Mouse (Mus musculus): ENCODE results near the gene Nat10. TPM values are rescaled to one million over a fixed set of nuclear protein-coding genes. Genes with fewer than 3 reads are reported as not detected.
A peak's percentile ranks its signal among the peaks of the same experiment; 100 is the strongest.

The Nat10 gene
- polyA plus RNA-seq, 2 experiments from 2014 or later, result 26.3 to 28.3 TPM

DNA sequence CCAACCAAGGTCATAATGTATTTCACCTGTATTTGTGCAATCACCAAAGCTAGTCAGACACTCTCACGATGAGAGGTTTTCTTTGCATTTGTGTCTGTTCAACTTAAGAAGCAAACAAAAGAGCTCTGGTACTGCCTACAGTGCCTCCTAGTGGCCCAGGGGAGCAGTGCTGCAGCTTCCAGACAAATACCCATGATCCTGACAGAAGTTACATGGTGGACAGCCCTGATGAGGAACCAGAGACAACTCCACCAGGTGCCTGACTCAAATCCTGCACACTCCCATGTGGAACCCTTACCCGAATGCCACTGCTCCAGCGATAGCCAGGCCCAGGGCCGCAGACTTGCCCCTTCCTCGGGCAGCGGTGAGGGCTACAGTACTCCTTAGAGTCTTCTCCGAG lies 17.1 kb downstream of the Nat10 start:
- ATAC-seq, result peak; percentile 79

DNA sequence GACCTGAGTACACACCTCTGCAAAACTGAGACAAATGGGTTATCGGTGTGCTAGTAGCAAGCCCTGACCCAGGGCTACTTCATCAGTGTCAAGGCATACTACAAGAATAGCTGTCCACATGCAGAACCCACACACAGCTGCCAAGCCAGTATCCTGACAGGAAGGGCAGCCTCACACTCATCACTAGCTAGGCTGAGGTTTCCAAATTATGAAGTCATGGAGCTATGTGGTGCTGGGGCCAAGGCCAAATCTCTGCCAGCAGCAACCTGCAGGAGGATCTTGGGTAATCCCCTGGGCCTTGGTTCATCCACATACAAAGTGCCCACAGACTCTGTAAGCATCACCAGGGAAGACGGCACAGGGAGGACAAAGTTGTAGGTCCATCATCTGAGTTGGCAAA lies 17.5 kb downstream of the Nat10 start:
- no peak for ATAC-seq

DNA sequence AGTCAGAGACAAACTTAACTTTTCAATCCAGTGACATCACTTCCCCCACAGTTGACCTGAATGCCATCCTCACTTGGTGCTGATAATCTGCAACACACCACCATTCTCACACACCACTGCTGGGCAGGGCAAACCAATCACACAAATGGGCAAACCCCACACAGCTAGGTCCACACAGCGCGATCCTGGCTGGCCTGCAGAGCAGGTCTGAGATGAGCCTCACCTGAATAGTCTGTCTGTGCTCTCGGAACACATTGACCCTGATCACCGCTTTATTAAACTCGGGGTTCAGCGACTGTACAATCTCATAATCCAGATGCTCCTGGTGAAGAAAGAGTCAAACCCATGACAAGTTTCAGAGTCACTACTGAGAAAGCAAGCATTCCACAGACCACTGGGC lies 18.2 kb downstream of the Nat10 start:
- ATAC-seq, result no peak

DNA sequence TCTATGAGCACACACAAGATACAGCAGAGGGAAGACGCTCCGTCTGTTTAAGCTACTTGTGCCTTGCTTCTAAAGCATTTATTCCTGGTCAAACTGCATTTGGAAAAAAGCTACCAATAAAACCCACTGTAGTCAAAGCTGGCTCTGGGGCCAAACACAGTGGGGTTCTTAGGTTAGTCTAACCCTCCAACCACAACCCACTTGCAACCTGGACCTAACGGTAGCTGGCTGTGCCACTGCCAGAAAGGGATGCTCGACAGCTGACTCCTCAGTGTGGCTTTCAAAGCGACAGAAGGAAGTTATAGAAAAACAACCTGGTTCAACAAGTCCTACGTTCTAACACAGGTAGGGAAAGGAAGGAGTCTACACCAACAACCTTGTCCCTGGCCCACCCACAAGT lies 29.6 kb downstream of the Nat10 start:
- ATAC-seq, result no peak

DNA sequence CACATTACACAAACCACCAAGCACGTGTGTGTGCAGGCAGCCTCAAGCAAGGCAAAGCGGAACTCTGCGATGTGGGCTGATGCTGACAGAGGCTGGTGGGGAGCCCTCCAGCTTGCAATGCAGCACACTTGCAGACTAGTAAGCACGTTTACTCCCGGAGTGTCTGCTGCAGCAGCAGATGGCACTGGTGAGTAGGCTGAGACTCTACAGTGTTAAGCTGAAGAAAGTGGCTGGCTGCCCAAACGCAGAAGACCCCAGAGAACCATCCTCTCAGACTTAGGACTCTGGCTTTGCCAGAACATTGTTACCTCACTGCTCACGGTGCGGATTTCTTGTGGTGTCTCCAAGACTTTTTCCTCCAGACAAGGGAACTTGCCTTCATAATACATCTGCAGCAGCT lies 30.1 kb downstream of the Nat10 start:
- no peak for ATAC-seq

DNA sequence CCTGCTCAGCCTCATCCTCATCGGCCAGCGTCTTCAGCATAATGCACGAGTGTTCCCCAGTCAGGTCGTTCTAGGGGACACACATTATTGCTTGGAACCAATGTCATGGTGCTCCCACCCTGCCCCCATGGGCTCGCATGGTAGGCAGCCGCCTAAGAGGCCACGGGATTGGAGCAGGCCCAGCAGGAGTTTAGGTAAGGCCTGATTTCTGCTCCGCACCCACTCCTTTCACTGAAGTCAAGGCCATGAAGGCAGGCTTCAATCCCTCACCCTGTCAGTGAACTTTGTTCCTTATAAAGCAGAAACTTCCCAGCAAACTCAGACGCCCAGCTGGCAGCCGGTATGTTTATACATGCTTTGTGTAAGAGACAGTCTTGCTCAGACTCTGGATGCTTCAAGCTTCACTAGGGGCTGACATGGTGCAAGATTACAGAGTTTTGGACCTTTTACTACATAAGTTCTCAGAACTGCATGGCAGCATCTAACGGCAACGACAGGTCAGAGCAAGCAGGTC lies 33.0 kb downstream of the Nat10 start:
- ATAC-seq, result no peak

DNA sequence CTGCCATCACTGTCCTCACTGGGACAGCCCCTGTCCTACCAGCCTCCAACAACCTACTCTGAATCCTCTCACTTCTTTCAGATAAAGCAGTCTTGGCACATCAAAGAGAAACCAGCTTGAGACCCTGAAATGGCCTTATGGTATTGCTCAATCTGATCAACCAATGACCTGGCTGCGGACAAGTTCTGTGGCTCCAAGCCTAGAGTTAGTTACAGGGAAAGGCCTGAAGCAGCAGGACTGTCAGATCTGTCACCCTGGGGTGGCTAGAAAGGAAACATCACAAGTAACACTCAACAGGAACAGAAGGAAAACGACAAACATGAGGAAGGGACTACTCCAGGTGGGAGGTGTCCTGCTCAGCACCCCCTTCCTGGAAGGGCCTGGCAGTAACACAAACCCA lies 36.5 kb downstream of the Nat10 start:
- ATAC-seq, result no peak

DNA sequence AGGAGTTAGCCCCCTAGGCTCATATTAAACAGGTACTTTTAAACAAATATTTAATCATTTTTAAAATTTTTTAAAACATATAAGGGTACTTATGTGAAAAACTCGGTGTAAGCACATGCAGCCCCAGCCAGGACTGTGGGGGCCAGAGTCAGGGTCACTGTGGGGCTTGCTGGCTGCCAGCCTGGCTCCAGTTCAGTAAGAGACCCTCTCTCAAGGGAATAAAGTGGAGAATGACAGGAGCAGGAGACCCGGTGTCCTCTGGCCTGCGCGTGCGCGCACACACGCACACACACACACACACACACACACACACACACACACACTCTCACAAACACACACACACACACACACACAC lies 41.8 kb downstream of the Nat10 start:
- ATAC-seq, result no peak

DNA sequence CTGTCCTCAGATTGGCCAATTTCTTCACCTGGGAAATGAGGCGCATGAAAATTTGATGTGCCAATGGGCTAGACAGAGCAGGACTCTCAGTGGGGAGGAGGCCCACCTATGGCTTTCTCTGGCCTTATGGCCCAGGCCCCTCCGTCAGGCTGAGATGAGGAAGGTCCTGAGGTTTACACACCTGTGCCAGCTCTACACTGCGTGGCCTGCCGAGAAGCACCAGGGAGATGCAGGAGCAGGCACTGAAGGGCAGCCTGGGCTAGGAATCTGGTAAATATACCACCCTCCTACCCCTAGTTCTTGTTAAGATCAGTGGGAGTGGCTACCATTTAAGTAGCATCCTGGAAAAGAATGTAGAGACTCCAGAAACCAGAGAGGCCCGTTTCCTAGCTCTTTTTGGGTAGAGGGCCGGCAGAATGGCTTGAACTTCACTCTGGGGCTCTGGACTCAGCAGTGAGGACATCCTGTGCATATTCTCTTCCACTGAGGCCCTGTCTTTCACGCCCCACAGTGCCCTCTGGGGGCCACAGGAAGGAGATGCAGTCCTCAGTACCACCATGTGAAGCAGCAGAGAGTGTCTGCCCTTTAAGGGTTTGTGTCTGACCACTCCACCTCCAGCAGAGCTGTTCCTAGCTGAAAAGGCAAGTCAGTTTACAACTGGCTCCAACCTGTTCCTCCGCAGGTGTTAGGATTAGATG lies 42.3 kb downstream of the Nat10 start:
- peak; percentile 87 for ATAC-seq

DNA sequence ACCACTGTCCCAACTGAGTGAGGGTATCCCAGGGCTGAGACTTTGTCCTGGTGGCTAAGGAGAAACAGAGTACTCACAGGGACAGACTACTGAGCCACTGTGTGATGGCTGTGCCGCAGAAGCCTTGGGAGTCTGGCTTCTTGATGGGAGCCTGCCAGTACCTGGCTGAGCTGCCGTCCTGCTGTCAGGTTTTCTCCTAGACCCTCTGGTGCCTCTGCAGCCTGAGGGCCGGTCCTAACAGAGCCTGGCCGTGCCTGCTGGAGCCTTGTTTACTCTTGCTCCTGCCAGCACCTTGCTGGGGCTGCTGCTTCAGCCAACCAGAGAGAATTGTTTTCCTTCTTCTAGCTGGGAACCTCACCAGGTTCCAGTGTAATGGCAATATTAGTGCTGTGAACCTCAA lies 46.7 kb downstream of the Nat10 start:
- ATAC-seq, result no peak

DNA sequence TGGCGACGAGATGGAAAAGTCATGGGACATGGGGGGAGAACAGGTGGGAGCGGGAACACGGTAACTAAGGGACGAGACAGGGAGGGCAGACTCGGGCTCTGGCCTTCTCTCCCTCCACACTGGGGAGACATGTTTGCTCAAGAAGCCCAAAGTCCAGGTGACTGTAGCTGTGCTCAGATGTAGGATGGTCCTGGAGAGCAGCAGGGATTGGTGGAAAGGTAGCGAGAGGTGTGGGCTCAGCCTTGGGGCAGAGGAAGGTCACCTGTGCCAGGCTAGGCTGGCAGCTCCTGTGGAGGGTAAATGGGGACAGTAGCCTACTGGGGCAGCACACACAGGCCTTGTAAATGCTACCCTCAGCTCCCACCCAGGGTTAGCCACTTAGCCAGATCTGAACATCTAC lies 47.2 kb downstream of the Nat10 start:
- no peak for ATAC-seq

DNA sequence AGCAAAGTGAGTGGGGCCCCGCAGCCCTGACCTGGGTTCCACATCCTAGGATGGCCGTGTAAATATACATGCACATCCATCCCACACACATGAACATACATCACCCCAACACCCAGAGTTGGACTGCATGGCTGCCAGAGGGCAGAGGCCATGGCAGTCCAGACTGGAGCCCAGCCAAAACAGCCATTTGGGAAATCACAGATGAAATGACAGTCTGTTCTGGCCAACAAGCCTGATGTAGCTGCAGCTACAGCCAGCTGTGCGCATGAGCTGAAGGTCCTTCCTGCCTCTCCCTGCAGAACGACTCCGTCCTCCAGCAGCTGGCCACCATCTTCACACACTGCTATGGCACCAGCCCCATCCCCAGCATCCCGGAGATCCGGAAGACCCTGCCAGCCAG lies 50.2 kb downstream of the Nat10 start:
- ATAC-seq, result no peak

DNA sequence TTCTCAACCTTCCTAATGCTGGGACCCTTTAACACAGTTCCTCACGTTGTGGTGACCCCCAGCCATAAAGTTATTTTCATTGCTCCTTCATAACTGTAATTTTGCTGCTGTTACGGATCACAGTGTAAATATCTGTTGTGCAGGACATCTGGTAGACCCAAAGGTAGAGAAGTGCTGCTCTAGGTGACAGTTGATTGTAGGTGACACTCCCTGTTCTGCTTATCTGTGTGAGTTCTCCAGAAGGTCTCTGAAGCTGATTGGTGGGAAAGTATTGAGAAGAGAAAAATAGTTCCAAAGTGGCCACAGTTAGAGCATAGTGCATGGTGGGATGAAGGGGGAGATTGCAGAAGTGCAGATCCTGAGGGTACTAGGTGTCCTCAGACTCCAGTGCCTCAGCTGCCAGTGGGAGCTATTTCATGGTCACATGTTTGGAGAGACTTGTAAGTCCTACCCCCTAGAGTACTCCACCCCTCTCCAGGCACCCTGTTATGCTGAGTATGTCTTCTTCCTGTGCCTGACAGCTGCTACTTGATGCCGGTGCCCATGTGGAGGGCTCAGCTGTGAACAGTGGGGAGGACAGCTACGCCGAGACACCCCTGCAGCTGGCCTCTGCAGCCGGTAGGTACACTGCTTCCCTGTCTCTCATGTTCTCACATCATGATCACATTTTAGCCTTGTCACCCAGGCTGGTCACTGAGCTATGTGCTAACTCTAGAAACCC lies 53.9 kb downstream of the Nat10 start:
- no peak for ATAC-seq

DNA sequence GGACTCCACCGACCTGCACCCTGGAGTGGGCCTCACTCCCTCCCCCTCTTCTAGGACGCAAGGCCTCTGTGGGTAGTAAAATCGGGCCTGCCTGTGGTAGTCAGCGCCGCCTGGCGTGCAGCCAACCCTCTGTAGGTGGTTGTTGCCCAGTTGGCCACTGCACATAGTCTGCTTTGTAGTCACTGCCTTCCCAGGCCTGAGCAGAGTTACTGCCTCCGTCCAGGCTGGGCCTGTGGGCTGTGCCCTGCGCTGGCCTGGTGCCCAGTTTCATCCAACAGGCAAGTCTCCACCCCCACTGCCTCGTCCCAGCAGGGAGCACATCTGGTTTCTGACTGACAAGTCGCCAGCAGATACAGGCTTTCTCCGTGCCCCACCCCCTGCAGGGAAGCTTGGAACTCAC lies 54.8 kb downstream of the Nat10 start:
- no peak for ATAC-seq

DNA sequence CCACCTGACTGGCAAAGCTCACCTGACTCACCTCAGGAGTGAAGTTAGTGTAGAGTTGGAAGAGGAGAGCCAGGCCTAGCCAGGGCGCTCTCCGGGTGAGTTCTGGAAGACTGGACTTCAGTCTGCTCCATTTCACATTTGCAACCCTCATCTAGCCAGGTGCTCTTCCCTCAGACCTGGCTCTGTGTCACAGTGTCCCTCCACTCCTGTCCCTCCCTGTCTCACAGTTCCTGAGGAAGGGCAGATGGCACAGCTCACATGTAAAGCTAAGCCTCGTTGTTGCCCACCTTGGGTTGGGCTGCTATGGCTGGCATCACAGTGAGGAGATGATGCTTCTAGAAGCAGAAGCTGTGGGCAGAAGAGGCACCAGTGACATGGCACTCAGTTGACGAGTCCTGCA lies 55.2 kb downstream of the Nat10 start:
- no peak for ATAC-seq

DNA sequence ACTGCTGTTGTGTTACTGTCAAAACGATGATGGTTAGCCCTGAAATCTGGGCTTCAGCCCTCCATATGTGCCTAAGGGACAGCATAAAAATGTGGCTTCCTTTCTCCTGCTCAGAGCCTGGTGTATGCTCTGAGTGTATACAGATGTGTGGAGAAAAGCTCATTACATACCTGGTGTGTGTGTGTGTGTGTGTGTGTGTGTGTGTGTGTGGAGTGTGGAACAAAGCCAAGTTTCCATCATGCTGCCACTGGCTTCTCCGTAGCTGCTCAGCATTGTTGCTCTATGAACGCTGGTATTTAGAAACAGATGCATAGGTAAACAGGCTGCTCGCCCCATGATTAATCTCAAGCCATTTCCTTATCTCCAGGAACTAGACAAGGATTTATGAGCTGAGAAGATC lies 57.2 kb downstream of the Nat10 start:
- no peak for ATAC-seq

DNA sequence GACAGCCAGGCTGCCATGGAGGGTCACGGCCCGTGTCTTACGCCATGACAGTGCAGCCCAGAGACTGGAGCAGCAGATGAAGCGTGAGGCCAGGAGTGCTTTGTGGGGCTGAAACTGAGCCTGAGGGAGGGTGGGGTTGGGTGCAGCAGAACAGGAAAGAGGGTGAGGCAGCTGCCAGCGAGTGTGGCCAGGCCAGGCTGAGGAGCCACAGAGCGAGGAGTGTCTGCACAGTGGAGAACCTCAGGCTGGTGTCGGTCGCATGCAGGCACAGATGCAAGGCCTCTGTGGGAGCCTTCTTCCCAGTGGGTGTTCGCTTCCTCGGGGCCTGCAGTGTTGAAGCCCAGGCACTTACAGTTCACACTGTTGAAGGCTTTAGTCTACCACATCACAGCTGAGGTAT lies 57.7 kb downstream of the Nat10 start:
- peak; percentile 50 for ATAC-seq

DNA sequence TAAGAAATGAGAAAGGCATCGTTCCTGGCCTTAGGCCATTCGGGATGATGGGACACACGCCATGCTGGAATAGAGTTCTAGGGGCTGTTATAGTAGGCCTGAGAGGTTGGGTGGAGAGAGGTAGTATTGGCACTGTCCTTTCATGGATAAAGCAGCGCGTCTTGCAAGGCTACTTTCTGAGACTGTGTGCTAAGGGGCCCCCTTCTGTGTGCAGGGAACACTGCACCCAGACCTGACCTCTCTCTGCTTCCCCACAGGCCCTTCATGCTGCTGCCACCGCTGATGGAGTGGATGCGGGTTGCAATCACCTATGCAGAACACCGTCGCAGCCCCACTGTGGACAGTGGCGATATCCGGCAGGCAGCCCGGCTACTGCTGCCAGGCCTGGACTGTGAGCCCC lies 60.6 kb downstream of the Nat10 start:
- ATAC-seq, result no peak

DNA sequence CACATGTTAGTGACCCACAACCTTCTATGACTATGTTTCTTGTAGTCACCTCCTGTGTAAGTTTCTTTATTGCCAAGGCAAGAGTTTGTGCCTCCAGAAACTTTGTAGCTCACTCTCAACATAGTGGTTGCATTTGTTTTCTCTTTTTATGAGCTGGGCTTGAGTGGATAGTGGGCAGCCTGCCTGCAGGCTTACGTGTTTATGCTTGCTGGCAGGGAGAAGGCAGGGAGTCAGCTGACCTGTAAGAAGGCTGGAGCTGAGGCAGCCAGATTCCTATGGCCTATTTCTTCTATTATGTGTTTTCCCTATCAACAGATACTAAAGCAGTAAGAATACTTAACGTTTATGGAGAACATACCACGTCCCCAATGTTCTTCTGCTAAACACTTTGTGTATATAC lies 64.9 kb downstream of the Nat10 start:
- no peak for ATAC-seq

DNA sequence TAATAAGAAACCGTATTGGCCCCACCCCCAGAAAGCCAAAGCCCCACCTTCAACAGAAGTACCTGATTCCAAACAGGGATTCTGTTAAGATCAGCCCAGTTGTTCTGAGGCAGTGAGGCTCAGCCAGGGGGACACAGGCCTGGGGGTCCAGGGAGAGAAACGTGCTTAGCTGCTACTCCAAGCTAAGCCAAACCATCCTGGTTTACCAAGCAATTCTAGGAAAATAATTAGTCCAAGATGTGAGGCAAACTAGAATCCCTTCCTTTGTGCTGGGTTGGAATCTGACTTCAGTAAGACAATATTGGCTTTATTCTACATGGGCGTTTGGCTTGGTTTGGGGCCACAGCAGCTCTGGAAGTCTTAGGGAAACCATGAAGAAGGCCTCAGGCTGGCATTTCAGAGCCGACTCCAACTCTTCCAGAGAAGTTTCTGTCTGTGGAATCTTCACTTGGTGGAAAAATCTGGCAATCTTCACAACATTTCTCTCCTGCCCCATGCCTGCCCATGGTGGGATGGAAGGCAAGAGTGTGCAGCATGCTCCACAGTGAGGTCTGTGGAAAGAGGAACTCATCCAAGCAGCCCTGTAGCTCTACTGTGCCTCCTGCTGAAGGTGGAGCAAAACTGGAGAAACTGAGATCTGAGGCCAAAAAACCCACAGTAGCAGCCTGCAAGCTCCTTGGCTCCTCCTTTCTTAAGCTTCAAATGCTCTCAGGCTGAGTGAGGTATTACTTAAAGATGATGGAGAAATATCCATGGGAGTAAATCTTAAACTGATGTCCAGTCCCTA lies 66.1 kb downstream of the Nat10 start:
- no peak for ATAC-seq

DNA sequence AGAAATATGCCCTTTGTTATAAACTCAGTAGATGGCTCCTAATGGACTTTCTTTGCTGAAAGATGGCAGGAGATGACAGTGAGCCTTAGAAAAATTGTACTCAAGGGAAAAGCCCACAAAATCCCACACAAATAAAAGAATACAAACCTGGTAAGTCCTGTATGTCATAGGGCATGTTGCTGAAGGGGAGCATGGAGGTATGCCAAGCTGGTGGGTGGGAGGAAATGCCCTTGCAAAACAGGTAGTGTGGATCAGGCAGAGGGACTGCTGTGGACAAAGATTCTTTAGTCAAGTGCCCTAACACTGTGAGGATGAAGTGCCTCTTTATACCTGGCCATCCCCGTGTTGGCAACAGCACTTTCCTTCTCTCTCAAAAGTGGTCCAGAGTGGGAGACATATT lies 68.3 kb downstream of the Nat10 start:
- ATAC-seq, result no peak

DNA sequence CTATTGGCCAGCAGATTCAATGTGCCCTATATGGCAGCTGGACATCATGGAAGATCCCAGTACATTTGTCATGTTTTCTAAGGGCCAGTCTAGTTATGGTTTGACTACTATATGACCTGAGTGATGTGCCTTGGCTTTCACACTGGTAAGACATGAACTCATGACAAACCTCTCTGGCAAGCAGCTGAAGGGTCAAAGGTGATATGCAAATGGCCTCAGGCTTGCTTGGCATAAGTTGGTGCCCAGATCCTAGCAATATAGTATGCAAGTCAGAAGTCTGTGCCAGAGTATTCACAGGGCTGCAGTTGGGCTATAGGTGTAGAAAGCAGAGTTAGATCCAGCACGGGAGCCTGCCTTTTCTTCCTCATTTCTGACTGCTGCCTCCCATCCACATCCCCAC lies 69.8 kb downstream of the Nat10 start:
- ATAC-seq, result no peak

DNA sequence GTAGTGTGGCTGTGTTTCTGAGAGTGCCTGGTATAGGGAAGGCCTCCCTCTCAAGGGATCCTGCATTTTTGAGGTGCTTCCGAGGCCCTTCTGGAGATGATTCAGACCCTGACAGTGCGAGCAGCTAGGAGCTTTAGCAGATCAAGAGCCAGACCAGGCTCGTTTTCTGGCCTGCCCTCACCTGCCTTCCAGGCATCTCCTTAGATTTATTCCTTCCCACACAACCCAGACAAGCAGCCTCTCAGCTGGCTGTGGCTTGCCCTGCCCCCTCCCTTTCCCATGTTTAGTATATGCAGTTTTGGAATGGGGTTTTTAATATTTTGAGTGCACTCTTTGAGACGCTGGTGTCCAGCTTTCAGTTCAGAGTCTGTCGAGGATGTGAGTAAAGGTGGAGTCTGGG lies 70.2 kb downstream of the Nat10 start:
- ATAC-seq, result no peak

DNA sequence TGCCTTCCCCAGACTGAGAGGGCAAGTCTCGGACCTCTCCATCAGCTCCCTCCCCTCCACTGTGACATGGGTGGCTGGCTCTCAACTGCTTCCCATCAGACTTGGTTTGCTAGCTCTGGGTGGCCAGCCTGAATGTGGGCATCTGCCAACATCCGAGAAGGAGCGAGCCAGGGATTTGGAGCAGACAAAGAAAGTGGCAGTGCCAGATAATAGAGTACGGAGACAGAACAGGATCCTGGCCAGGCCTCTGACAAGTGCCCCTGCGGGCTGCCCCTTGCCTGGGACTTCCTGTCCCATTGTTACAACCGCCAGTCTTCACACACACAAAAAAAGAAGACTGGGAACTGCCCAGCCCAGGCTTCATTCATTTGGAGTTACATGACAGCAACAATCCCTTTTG lies 70.6 kb downstream of the Nat10 start:
- ATAC-seq, result no peak
